Mouse (Mus musculus): ENCODE data around the gene Cpd. TPM values are rescaled to one million over a fixed set of nuclear protein-coding genes. Genes with fewer than 3 reads are reported as not detected.
A peak's percentile ranks its signal among the peaks of the same experiment; 100 is the strongest.

Gene Cpd
- polyA plus RNA-seq, 1 experiment from 2014 or later, result 11.3 TPM

- Histone ChIP-seq H3K36me3 (no peaks in the 10 kb centered on the region), H3K27ac (no peak overlapping the region), H3K4me1 (replicated peaks) (no peaks in the 10 kb centered on the region), H3K9ac (no peak overlapping the region), H3K4me3 (replicated peaks) (no peak overlapping the region), H3K4me2 (replicated peaks) (no peak overlapping the region), H3K9me3 (no peaks in the 10 kb centered on the region), H3K27me3 (replicated peaks) (no peaks in the 10 kb centered on the region)
- 67% methylated on average over 11 of the region's 11 CpGs for WGBS
- ATAC-seq, result no peak
Measured at GRCm38 (mm10) chr11:76872556-76873234, 25.9 kb upstream of the Cpd start.

GRCm38 (mm10) chr11:76861185-76861584, 14.4 kb upstream of the Cpd start:
- 91% methylated on average over 3 of the region's 3 CpGs for WGBS
- H3K36me3 ChIP-seq, result no peaks in the 10 kb centered on the region
- no peak overlapping the region for H3K27ac ChIP-seq
- peaks cover 7% of the 10 kb centered on the region; the same call in 1 of the 2 replicates for H3K4me1 ChIP-seq (replicated peaks)
- no peaks in the 10 kb centered on the region for H3K9me3 ChIP-seq
- H3K27me3 ChIP-seq (replicated peaks), result no peaks in the 10 kb centered on the region
- no peak overlapping the region for H3K4me2 ChIP-seq (replicated peaks)
- no peak for ATAC-seq
- H3K9ac ChIP-seq, result no peak overlapping the region
- H3K4me3 ChIP-seq (replicated peaks), result no peak overlapping the region

- Histone ChIP-seq H3K9ac (no peak overlapping the region), H3K27me3 (replicated peaks) (no peaks in the 10 kb centered on the region), H3K27ac (no peak overlapping the region), H3K4me3 (replicated peaks) (no peak overlapping the region), H3K4me1 (replicated peaks) (peaks cover 7% of the 10 kb centered on the region; the same call in 1 of the 2 replicates), H3K4me2 (replicated peaks) (no peak overlapping the region), H3K36me3 (no peaks in the 10 kb centered on the region), H3K9me3 (no peaks in the 10 kb centered on the region)
- ATAC-seq, result no peak
- 61% methylated on average over 5 of the region's 5 CpGs for WGBS
Measured at GRCm38 (mm10) chr11:76859261-76859660, 12.4 kb upstream of the Cpd start.

- Histone ChIP-seq H3K27me3 (replicated peaks) (no peaks in the 10 kb centered on the region), H3K4me3 (replicated peaks) (no peak overlapping the region), H3K27ac (no peak overlapping the region), H3K9me3 (no peaks in the 10 kb centered on the region), H3K9ac (no peak overlapping the region), H3K36me3 (no peaks in the 10 kb centered on the region), H3K4me2 (replicated peaks) (no peak overlapping the region), H3K4me1 (replicated peaks) (peaks cover 7% of the 10 kb centered on the region; the same call in 1 of the 2 replicates)
- ATAC-seq, result no peak
- 51% methylated on average over 5 of the region's 5 CpGs for WGBS
Measured at GRCm38 (mm10) chr11:76858781-76859180, 12.0 kb upstream of the Cpd start.

- WGBS, result 61% methylated on average over 7 of the region's 7 CpGs
- Histone ChIP-seq H3K4me1 (replicated peaks) (peaks cover 7% of the 10 kb centered on the region; the same call in 1 of the 2 replicates), H3K9ac (no peak overlapping the region), H3K36me3 (no peaks in the 10 kb centered on the region), H3K27me3 (replicated peaks) (no peaks in the 10 kb centered on the region), H3K4me2 (replicated peaks) (no peak overlapping the region), H3K4me3 (replicated peaks) (no peak overlapping the region), H3K9me3 (no peaks in the 10 kb centered on the region), H3K27ac (peak overlapping the region; percentile 58)
- no peak for ATAC-seq
Measured at GRCm38 (mm10) chr11:76857111-76857510, 10.3 kb upstream of the Cpd start.

- H3K9me3 ChIP-seq, result no peaks in the 10 kb centered on the region
- peak overlapping the region; percentile 58 for H3K27ac ChIP-seq
- no peaks in the 10 kb centered on the region for H3K36me3 ChIP-seq
- no peak overlapping the region for H3K4me2 ChIP-seq (replicated peaks)
- H3K27me3 ChIP-seq (replicated peaks), result no peaks in the 10 kb centered on the region
- ATAC-seq, result 0 out of 2 replicates have a peak, but pooled peaks have one; percentile 28
- H3K9ac ChIP-seq, result no peak overlapping the region
- H3K4me3 ChIP-seq (replicated peaks), result no peak overlapping the region
- WGBS, result 65% methylated on average over 2 of the region's 2 CpGs
- peaks cover 7% of the 10 kb centered on the region; the same call in 1 of the 2 replicates for H3K4me1 ChIP-seq (replicated peaks)
Measured at GRCm38 (mm10) chr11:76856601-76857000, 9.8 kb upstream of the Cpd start.

- Histone ChIP-seq H3K27me3 (replicated peaks) (no peaks in the 10 kb centered on the region), H3K9me3 (no peaks in the 10 kb centered on the region), H3K4me3 (replicated peaks) (no peak overlapping the region), H3K9ac (no peak overlapping the region), H3K4me1 (replicated peaks) (peaks cover 7% of the 10 kb centered on the region; the same call in 1 of the 2 replicates), H3K4me2 (replicated peaks) (peak overlapping the region; percentile 41), H3K36me3 (no peaks in the 10 kb centered on the region), H3K27ac (peak overlapping the region; percentile 58)
- peak; percentile 87 for ATAC-seq
- 52% methylated on average over 17 of the region's 17 CpGs for WGBS
Measured at GRCm38 (mm10) chr11:76854475-76855341, 7.9 kb upstream of the Cpd start.

GRCm38 (mm10) chr11:76851512-76851911, 4.7 kb upstream of the Cpd start:
- 80% methylated on average over 3 of the region's 3 CpGs for WGBS
- H3K36me3 ChIP-seq, result no peaks in the 10 kb centered on the region
- H3K4me1 ChIP-seq (replicated peaks), result 0 out of 2 replicates have a peak, but pooled peaks cover 2% of the 10 kb centered on the region
- H3K27ac ChIP-seq, result no peak overlapping the region
- H3K4me3 ChIP-seq (replicated peaks), result no peak overlapping the region
- no peak overlapping the region for H3K9ac ChIP-seq
- no peaks in the 10 kb centered on the region for H3K9me3 ChIP-seq
- H3K27me3 ChIP-seq (replicated peaks), result no peaks in the 10 kb centered on the region
- H3K4me2 ChIP-seq (replicated peaks), result no peak overlapping the region
- ATAC-seq, result no peak

- Histone ChIP-seq H3K4me1 (replicated peaks) (peaks cover 6% of the 10 kb centered on the region; the same call in 1 of the 2 replicates), H3K36me3 (no peaks in the 10 kb centered on the region), H3K27ac (no peak overlapping the region), H3K9me3 (no peaks in the 10 kb centered on the region), H3K9ac (no peak overlapping the region), H3K27me3 (replicated peaks) (no peaks in the 10 kb centered on the region), H3K4me3 (replicated peaks) (no peak overlapping the region), H3K4me2 (replicated peaks) (no peak overlapping the region)
- no peak for ATAC-seq
- WGBS, result 49% methylated on average over 2 of the region's 2 CpGs
Measured at GRCm38 (mm10) chr11:76849596-76849995, 2.8 kb upstream of the Cpd start.

GRCm38 (mm10) chr11:76848081-76848480, 1.3 kb upstream of the Cpd start:
- ATAC-seq, result no peak
- Histone ChIP-seq H3K4me1 (replicated peaks) (peaks cover 6% of the 10 kb centered on the region; the same call in 1 of the 2 replicates), H3K27me3 (replicated peaks) (no peaks in the 10 kb centered on the region), H3K27ac (no peak overlapping the region), H3K4me3 (replicated peaks) (no peak overlapping the region), H3K9me3 (no peaks in the 10 kb centered on the region), H3K9ac (no peak overlapping the region), H3K4me2 (replicated peaks) (no peak overlapping the region), H3K36me3 (no peaks in the 10 kb centered on the region)
- WGBS, result 77% methylated on average over 5 of the region's 5 CpGs

- WGBS, result 26% methylated on average over 8 of the region's 8 CpGs
- no peaks in the 10 kb centered on the region for H3K9me3 ChIP-seq
- peak overlapping the region; percentile 91 for H3K4me3 ChIP-seq (replicated peaks)
- no peaks in the 10 kb centered on the region for H3K27me3 ChIP-seq (replicated peaks)
- H3K4me1 ChIP-seq (replicated peaks), result peaks cover 6% of the 10 kb centered on the region; the same call in 1 of the 2 replicates
- ATAC-seq, result no peak
- no peaks in the 10 kb centered on the region for H3K36me3 ChIP-seq
- peak overlapping the region; percentile 4; the same call in 1 of the 2 replicates for H3K9ac ChIP-seq
- peak overlapping the region; percentile 98 for H3K4me2 ChIP-seq (replicated peaks)
- no peak overlapping the region for H3K27ac ChIP-seq
Measured at GRCm38 (mm10) chr11:76847354-76847753, 536 bp upstream of the Cpd start.
